Mouse (Mus musculus) T-cell, adult 66 days (primary cell): ENCODE measurements around the gene Azgp1. TPM values are rescaled to one million over a fixed set of nuclear protein-coding genes. Genes with fewer than 3 reads are reported as not detected.

Experiments
- total RNA-seq, 2 experiments: library from RNA; stranded (reverse); gene quantifications; 3 replicates in 1 of 2; 4 replicates in 1 of 2; pipeline ENCODE4 v1.2.4; 2023

The Azgp1 gene
- total RNA-seq: not detected

GRCm38 (mm10) chr5:137981300-137981699 is at the start of gene Azgp1:
Azgp1 (plus strand) TSS chr5:137981520.

GRCm38 (mm10) chr5:137962945-137963344 is 18.4 kb upstream of the Azgp1 start, which contains the start of gene Gjc3:
Gjc3 (minus strand) TSS chr5:137963098.

GRCm38 (mm10) chr5:138020961-138021479 is 39.7 kb downstream of the Azgp1 start, which contains the start of the genes Smok3a and Smok3b:
Smok3a (plus strand) TSS chr5:138021261.
Smok3b (plus strand) TSS chr5:138021429.

Other genes starting within 250 kb of the Azgp1 start
- 1 to 10 TPM; 2.1 to 2.3 TPM for gene Nyap1, start 239.9 kb upstream of the Azgp1 start, total RNA-seq
- gene Tsc22d4, start 235.8 kb upstream of the Azgp1 start, total RNA-seq: 100 to 1,000 TPM; 231 to 235 TPM
- 10 to 100 TPM; 23.2 to 26.0 TPM for gene Ppp1r35, start 202.7 kb upstream of the Azgp1 start, total RNA-seq
- 100 to 1,000 TPM; 120 to 126 TPM for gene Mepce, start 193.9 kb upstream of the Azgp1 start, total RNA-seq
- 10 to 100 TPM; 19.2 to 22.2 TPM for gene Zcwpw1, start 193.7 kb upstream of the Azgp1 start, total RNA-seq
- gene Pilra, start 145.2 kb upstream of the Azgp1 start, total RNA-seq: 1 to 10 TPM; 3.2 to 3.3 TPM
- gene Pilrb1, start 123.4 kb upstream of the Azgp1 start, total RNA-seq: 1 to 10 TPM; 1.7 to 2.7 TPM
- gene Pilrb2, start 109.7 kb upstream of the Azgp1 start, total RNA-seq: 1 to 10 TPM in 1 of 2 experiments, not detected in 1; 2.4 TPM
- not detected for gene Cyp3a13, start 59.9 kb upstream of the Azgp1 start, total RNA-seq
- not detected for gene Gjc3, start 18.4 kb upstream of the Azgp1 start, total RNA-seq
- not detected for gene Smok3a, start 39.7 kb downstream of the Azgp1 start, total RNA-seq
- not detected for gene Smok3b, start 39.9 kb downstream of the Azgp1 start, total RNA-seq
- not detected for gene Smok3c, start 71.7 kb downstream of the Azgp1 start, total RNA-seq
- 10 to 100 TPM; 22.9 to 24.4 TPM for gene Zkscan1, start 103.6 kb downstream of the Azgp1 start, total RNA-seq
- gene Zscan21, start 135.4 kb downstream of the Azgp1 start, total RNA-seq: 10 to 100 TPM; 13.3 to 18.2 TPM
- gene Zfp113, start 174.2 kb downstream of the Azgp1 start, total RNA-seq: 10 to 100 TPM in 1 of 2 experiments, 1 to 10 TPM in 1; 9.4 to 10.4 TPM
- 10 to 100 TPM; 52.3 to 55.0 TPM for gene Cops6, start 179.6 kb downstream of the Azgp1 start, total RNA-seq
- gene Ap4m1, start 190.5 kb downstream of the Azgp1 start, total RNA-seq: 10 to 100 TPM; 28.2 to 28.4 TPM
- 10 to 100 TPM; 76.0 to 81.5 TPM for gene Mcm7, start 190.9 kb downstream of the Azgp1 start, total RNA-seq
- gene Taf6, start 205.9 kb downstream of the Azgp1 start, total RNA-seq: 10 to 100 TPM; 27.6 to 32.2 TPM
- 10 to 100 TPM; 16.9 to 17.7 TPM for gene Cnpy4, start 206.0 kb downstream of the Azgp1 start, total RNA-seq
- 1 to 10 TPM; 1.3 to 2.1 TPM for gene Mblac1, start 212.8 kb downstream of the Azgp1 start, total RNA-seq
- not detected for gene Nxpe5, start 244.4 kb downstream of the Azgp1 start, total RNA-seq